Mouse (Mus musculus) lung, embryonic 14.5 days (tissue): ENCODE results near the gene Arid1b. TPM values are rescaled to one million over a fixed set of nuclear protein-coding genes. Genes with fewer than 3 reads are reported as not detected.

Experiments
- ATAC-seq: fragments of 200-750 bp; cut with Nextera tagmentation; 2 replicates; pipeline ENCODE4 v1.8.0; 2017; ENCODE audit warnings: mild to moderate bottlenecking, moderate TSS enrichment, moderate library complexity; ENCODE audit not compliant: insufficient read depth
- DNase-seq: peaks from one replicate; pipeline ENCODE4 v3.0.0-alpha.2; 2015
- H3K27ac ChIP-seq: fragments of 300-500 bp; sonication (generic); 2 replicates; pipeline ENCODE4 v1.5.1; 2014; ENCODE audit warnings: low read depth, mild to moderate bottlenecking, moderate library complexity
- H3K27me3 ChIP-seq: fragments of 300-500 bp; sonication (generic); 2 replicates; pipeline ENCODE4 v1.6.1; 2014; ENCODE audit warnings: low read length, control low read depth; ENCODE audit not compliant: insufficient read depth
- H3K36me3 ChIP-seq: fragments of 300-500 bp; sonication (generic); 2 replicates; pipeline ENCODE4 v1.6.1; 2014; ENCODE audit warnings: control low read depth; ENCODE audit not compliant: insufficient read depth
- H3K4me1 ChIP-seq: fragments of 300-500 bp; sonication (generic); 2 replicates; pipeline ENCODE4 v1.6.1; 2014; ENCODE audit warnings: antibody characterized with exemption, control low read depth; ENCODE audit not compliant: insufficient read depth
- H3K4me2 ChIP-seq: fragments of 300-500 bp; sonication (generic); 2 replicates; pipeline ENCODE4 v1.6.1; 2014; ENCODE audit warnings: mild to moderate bottlenecking
- H3K4me3 ChIP-seq: fragments of 300-500 bp; sonication (generic); 2 replicates; pipeline ENCODE4 v1.5.1; 2014; ENCODE audit warnings: low read depth, low read length
- H3K9ac ChIP-seq: fragments of 300-500 bp; sonication (generic); 2 replicates; pipeline ENCODE4 v1.6.1; 2014
- H3K9me3 ChIP-seq: fragments of 300-500 bp; sonication (generic); 2 replicates; pipeline ENCODE4 v1.6.1; 2016; ENCODE audit warnings: low read depth, low read length, control low read depth
- CTCF ChIP-seq: IDR thresholded peaks from 2 replicates; pipeline ENCODE4 v1.5.1; 2016; ENCODE audit warnings: antibody characterized with exemption, low read depth
- WGBS: fragments of 180-500 bp; shearing (Covaris S2); extraction: QIAGEN DNeasy Blood & Tissue Kit; methylation state at CpG from one replicate; pipeline ENCODE4 v1.1.7; 2014; 5-methylcytosine and 5-hydroxymethylcytosine counted together
- polyA plus RNA-seq: library from polyadenylated mRNA; unstranded; fragments of >200 nt; fragmentation: Nextera tagmentation; extraction: Ambion mirVana; gene quantifications from 2 replicates; pipeline ENCODE4 v1.2.1, GENCODE M21; 2014

Gene Arid1b
- polyA plus RNA-seq, 1 experiment from 2014 or later, result 17.3 TPM

DNA sequence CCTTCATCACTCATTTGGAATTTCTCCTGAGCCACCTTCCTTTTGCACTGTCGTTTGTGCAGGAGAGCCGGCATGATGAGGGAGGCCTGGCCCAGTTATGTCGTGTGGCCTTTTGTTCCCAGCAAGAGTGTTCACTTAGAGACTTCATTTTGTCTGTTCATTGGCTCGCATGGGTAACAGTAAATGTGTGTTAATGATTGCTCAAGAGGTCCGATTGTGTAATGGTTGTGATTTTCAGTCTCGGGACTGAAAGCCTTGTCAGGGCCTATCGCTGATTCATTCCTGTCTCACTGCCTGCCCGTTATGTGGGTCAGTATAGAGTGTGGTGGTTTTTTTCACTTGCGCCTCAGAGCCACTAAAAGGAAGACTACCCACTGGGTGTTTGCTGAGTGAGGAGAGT lies 212.6 kb downstream of the Arid1b start:
- H3K4me2 ChIP-seq, result no peak overlapping the region
- no peaks in the 10 kb centered on the region for H3K27me3 ChIP-seq
- DNase-seq (peak; percentile 71), ATAC-seq (no peak)
- no peaks in the 10 kb centered on the region for H3K9me3 ChIP-seq
- WGBS, result 58% methylated on average over 9 of the region's 9 CpGs
- no peak overlapping the region for H3K4me3 ChIP-seq
- no peaks in the 10 kb centered on the region for H3K36me3 ChIP-seq
- H3K4me1 ChIP-seq, result peaks cover 37% of the 10 kb centered on the region
- TF ChIP-seq CTCF, result no peak
- no peak overlapping the region for H3K27ac ChIP-seq
- no peak overlapping the region for H3K9ac ChIP-seq

DNA sequence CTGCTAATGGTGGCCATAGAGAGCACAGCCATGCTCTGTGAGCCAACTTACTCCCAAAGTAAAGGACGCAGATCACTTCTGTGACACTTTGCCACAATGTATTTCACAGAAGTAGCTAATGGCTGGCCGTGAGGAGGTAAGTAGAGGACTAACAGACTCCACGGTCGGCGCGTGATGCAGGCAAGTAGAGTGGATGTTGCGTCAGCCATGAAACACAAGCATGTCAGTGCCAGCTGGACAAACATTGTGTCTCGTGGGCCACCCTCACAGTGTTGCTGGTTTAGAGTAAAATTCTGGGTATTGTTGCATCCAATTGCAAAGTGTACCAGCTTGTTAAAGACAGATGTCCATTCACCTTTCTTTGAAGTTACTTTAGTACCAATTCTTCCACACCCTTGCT lies 213.7 kb downstream of the Arid1b start:
- no peaks in the 10 kb centered on the region for H3K36me3 ChIP-seq
- H3K27ac ChIP-seq, result no peak overlapping the region
- no peak for DNase-seq
- H3K4me1 ChIP-seq, result peaks cover 37% of the 10 kb centered on the region
- no peak for ATAC-seq
- no peaks in the 10 kb centered on the region for H3K27me3 ChIP-seq
- H3K9ac ChIP-seq, result no peak overlapping the region
- TF ChIP-seq CTCF, result no peak
- no peak overlapping the region for H3K4me2 ChIP-seq
- no peak overlapping the region for H3K4me3 ChIP-seq
- 87% methylated on average over 8 of the region's 8 CpGs for WGBS
- no peaks in the 10 kb centered on the region for H3K9me3 ChIP-seq

DNA sequence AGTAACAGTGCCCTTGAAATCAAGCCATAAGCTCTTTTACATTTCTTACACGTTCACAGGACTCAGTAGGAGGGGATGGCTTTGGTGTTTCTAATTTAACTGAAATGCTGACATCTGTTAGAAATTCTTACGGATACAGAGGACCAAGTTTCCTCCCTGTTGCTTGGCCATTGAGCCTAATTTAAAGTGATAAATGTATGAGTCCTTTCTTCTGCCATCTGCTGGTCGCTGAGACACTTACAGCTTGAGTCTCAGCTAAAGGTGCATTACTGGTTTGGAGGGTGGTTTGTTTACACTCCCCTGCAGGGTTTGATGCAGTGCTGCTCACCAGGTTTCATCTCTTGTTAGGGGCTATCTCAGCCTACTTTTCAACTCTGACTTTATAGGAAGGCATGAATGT lies 214.2 kb downstream of the Arid1b start:
- ATAC-seq (no peak), DNase-seq (peak; percentile 61)
- H3K9me3 ChIP-seq, result no peaks in the 10 kb centered on the region
- H3K27me3 ChIP-seq, result no peaks in the 10 kb centered on the region
- no peaks in the 10 kb centered on the region for H3K36me3 ChIP-seq
- H3K27ac ChIP-seq, result no peak overlapping the region
- H3K4me3 ChIP-seq, result no peak overlapping the region
- peak; percentile 52 for TF ChIP-seq CTCF
- no peak overlapping the region for H3K9ac ChIP-seq
- no peak overlapping the region for H3K4me2 ChIP-seq
- H3K4me1 ChIP-seq, result peaks cover 34% of the 10 kb centered on the region
- 36% methylated on average over 3 of the region's 3 CpGs for WGBS

DNA sequence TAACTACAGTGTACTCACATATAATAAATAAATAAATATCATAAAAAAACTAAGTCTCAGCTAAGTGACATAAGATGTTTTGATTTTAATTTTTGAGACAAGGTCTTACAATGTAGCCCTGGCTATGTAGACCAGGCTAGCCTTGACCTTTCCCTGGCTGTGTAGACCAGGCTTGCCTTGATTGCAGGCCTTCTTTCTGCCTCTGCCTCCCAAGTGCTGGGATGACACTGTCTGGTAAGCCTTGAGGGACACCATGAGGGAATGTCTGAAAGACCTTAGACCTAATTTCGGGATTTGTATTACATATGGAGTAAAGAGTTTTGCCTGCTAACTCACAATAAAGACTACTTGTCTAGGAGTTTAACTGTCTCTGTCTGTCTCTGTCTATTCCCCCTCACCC lies 214.9 kb downstream of the Arid1b start:
- Histone ChIP-seq H3K27ac (no peak overlapping the region), H3K4me2 (no peak overlapping the region), H3K4me1 (peaks cover 27% of the 10 kb centered on the region), H3K9me3 (no peaks in the 10 kb centered on the region), H3K36me3 (no peaks in the 10 kb centered on the region), H3K9ac (no peak overlapping the region), H3K27me3 (no peaks in the 10 kb centered on the region), H3K4me3 (no peak overlapping the region)
- WGBS, result 83% methylated on average over 1 of the region's 1 CpGs
- ATAC-seq, result no peak
- no peak for TF ChIP-seq CTCF
- no peak for DNase-seq

DNA sequence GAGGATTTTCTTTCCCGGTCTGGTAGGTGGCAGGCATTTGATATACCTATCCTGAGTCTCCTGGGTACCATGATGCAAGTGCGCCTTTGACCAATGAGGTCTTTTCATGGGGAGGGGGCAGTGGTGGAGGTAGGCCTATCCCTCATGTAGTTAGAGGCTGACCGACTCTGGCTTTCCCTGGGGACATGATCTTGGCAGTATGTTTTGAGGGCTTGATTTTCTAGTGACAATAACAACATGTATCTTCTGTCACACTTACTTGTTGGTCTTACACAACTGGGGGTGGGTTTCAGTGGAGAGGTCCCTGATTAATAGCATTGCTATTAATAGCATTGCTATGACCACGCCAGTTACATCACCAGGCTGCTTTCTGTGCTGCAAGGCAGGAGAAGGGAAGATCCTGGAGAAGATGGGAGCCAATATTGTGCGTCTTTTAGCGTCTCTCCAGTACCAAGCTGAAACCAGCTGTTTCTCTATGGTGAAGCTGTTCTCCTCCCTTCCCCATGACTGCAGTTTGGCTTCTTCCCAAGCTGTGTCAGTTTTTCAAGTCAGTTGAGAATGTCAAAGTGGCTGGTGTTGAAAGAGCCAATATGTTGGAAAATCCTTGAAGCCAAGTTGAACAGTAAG lies 216.1 kb downstream of the Arid1b start:
- ATAC-seq, result peak; percentile 86

DNA sequence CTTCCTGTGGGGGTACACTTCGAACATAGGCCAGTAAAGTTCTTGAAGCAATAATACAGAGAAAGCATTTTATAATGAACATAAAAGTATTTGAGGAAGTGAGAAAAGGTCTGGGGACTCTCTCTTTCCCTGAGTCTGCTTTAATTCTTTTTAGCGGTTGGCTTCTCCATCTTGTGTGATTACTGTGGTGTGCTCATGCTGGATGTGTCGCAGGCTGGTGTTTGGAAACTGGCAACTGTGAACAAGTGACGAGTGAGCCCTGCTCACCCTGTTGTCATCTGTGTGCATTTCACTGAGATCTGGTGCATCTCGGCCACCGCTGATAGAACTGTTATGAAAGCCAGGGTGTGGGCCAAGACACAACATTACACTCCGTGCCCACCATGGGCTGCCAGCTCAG lies 216.8 kb downstream of the Arid1b start:
- no peak for ATAC-seq
- Histone ChIP-seq H3K4me1 (peaks cover 21% of the 10 kb centered on the region), H3K9ac (no peak overlapping the region), H3K9me3 (no peaks in the 10 kb centered on the region), H3K36me3 (no peaks in the 10 kb centered on the region), H3K4me2 (no peak overlapping the region), H3K27me3 (no peaks in the 10 kb centered on the region), H3K27ac (no peak overlapping the region), H3K4me3 (no peak overlapping the region)
- WGBS, result 65% methylated on average over 7 of the region's 7 CpGs
- DNase-seq, result no peak
- no peak for TF ChIP-seq CTCF

More for the DNA sequence above, 216.1 kb downstream of the Arid1b start:
- H3K27me3 ChIP-seq, result no peaks in the 10 kb centered on the region
- H3K27ac ChIP-seq, result peak overlapping the region; percentile 54; the same call in 1 of the 2 replicates
- peak; percentile 94 for DNase-seq
- no peaks in the 10 kb centered on the region for H3K36me3 ChIP-seq
- H3K4me2 ChIP-seq, result no peak overlapping the region
- no peak for TF ChIP-seq CTCF
- no peak overlapping the region for H3K4me3 ChIP-seq
- H3K9ac ChIP-seq, result no peak overlapping the region
- 52% methylated on average over 6 of the region's 6 CpGs for WGBS
- no peaks in the 10 kb centered on the region for H3K9me3 ChIP-seq
- peaks cover 21% of the 10 kb centered on the region for H3K4me1 ChIP-seq

DNA sequence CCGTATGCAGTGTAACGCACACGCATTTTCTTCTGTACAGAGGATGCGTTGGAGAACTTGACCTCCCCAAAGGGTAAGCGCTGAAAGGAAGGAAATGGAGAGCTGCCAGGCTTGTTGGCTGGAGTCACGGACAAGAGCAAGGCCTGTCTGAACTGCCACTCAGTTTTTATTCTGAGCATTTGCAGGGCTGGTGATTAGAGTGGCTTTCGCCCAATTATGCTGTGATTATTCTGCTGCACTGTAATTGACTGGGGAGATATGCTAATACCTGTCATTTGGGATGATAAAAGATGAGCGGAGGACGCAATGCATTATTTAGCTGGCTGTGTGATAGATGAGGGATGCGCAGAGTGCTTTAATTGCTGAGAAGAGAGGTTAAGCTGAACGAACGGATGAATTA lies 218.0 kb downstream of the Arid1b start:
- DNase-seq, result peak; percentile 83
- Histone ChIP-seq H3K4me2 (no peak overlapping the region), H3K27ac (peak overlapping the region; percentile 38; the same call in 1 of the 2 replicates), H3K27me3 (no peaks in the 10 kb centered on the region), H3K36me3 (no peaks in the 10 kb centered on the region), H3K4me3 (no peak overlapping the region), H3K9me3 (no peaks in the 10 kb centered on the region), H3K9ac (no peak overlapping the region; the same call in none of the 2 replicates), H3K4me1 (peaks cover 21% of the 10 kb centered on the region)
- WGBS, result 40% methylated on average over 12 of the region's 12 CpGs
- no peak for TF ChIP-seq CTCF
- ATAC-seq, result no peak
